Mouse (Mus musculus) liver, adult (tissue): ENCODE measurements around the gene Usp29.
"Not testable (repeated sequence)": the region's sequence is repeated elsewhere in the genome, so short reads cannot be mapped to it uniquely, and the experiment has no call there.

Experiments
- GATA4 ChIP-seq: IDR thresholded peaks from 2 replicates; pipeline ENCODE4 v1.6.1; 2014; ENCODE audit warnings: mild to moderate bottlenecking, low read length; ENCODE audit not compliant: insufficient replicate concordance

Usp29 gene

DNA sequence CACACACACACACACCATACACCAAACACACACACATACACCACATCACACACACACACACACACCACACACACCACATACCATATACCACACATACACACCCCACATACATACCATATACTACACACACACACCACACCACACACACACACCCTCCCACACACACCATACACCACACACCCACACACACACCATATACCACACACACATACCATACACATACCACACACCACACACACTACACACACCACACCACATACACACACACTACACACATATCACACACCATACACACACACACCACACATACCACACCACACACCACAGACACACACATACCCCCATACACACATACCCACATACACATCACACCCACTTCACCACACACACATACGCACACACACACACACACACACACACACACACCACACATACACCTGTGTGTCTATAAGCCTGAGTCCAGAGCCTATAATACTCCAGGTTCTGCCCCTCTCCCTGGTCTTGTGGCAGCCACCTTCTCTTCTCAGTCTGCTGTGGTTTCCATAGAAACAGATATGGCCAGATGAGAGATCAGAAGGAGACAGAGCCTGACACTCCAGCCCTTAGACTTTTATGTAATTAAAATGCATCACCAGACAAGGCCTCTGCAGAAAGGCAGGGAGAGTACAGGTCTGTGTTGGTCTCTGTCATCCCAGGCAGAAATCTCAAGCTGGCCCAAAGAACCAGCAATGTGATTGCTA, 188.9 kb downstream of the Usp29 start:
- no peak for TF ChIP-seq GATA4

DNA sequence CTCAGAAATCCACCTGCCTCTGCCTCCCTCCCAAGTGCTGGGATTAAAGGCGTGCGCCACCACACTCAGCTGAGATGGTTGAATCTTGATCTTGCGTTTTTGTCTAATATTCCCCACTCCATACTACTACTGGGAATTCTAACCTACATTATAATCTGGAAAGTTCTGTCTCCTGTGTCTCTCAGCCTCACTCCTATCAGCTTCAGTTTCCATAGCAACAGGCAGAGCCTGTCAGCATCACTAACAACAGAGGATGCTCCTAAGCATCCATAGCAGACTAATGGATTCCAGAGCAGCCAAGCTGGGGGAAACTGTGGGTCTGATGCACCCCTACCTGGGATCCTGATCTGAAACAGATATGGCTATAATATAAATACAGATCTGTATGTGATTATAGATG, 193.1 kb downstream of the Usp29 start:
- TF ChIP-seq GATA4, result no peak

DNA sequence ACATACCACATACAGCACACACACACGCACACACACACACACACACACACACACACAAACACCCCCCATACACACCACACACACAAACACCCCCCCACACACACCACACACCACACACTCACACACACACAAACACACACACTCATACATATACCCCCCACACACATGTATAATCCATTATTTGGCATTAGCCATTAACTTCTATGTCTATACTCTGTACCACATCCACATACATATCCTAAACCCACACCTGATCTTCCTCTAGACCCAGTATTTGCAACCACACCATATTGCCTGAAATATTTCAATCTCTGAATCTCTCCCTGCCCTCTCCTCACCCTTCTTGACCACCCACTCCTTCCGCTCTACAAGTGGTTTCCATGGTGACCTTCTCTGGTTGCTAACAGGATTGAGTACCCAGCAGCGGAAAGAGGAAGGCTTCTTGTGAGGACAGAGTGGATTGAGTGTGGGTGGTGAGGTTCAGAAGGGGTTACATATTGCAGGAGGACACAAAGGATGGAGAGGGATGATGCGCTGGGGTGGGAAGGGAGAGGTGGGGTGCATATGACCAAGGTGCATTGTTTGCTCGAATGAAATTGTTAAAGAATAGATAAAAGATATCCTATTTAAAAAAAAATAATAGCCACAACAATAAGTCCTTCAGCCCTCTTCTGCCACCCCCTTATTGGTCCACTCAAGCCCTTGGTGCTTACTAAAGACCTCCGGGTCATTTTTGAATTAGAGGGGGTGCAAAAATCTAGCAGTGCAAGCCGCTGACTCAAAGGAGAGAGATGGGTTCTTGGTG, 195.8 kb downstream of the Usp29 start:
- TF ChIP-seq GATA4, result no peak

DNA sequence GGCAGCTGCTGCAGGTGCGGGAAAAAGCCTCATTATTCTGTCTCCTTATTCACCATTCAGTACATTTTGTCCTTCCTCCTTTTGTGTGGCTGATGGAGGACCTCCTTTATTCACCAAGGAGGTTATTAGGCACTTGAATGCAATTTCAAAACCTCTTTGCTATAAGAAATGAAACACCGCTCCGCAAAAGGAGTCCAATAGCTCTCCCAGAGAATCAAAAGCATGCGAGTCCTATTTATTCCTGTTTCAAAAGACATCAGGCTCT, 196.3 kb downstream of the Usp29 start:
- TF ChIP-seq GATA4, result no peak

DNA sequence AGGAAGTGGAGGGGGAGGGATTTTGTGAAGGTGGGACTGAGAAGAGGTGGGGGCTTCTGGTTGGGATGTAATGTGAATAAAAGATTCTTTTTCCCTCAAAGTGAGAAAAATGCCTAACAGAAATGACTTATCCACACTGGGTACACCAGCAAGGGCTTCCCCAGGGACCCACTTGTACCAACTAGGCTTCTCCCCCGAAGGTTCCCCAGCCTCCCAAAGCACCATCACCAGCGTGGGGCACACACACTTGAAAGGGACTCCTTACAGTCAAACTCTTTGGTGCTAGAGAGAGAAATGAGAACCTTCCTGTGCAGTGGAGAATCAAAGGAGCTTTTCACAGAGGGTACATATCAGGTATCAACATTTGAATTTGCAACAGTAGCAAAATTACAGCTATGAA, 198.9 kb downstream of the Usp29 start:
- TF ChIP-seq GATA4, result no peak

DNA sequence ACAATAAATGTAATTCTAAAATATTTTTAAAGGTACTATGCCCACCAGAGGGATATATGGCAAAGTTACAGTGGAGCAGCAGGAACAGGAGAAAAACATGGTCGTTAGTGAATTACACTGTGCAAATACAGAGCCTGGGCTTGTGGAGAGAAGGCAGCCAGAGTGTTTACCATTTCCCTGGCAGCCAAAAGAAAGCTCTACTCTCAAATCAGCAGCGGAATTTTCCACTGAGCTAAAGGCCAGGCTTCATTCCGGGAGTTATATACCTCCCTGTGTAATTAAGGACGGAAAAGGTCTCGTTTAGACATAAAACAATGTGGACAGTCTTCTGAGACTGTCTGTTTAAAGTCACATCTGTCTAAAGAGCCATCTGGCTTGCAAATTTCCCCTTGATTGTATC, 204.4 kb downstream of the Usp29 start:
- TF ChIP-seq GATA4, result no peak

DNA sequence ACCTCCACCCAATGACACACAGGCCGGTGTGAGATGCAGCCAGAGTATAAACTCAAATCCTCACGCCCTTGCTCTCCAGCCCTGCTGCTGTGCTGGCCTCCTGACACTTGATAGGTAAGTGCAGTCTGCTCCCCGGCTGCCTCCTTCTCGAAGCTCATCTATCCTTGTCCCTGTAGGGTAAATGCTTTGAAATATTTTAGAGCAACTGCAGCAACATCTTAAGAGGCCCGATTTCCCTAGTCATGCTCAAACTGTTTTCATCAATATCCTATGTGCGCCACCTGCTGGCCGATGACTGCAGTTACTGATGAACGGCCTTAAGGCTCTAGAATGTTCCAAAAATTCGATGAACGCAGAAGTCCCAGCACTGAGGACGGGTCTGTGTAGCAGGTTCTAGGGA, 206.7 kb downstream of the Usp29 start:
- no peak for TF ChIP-seq GATA4

DNA sequence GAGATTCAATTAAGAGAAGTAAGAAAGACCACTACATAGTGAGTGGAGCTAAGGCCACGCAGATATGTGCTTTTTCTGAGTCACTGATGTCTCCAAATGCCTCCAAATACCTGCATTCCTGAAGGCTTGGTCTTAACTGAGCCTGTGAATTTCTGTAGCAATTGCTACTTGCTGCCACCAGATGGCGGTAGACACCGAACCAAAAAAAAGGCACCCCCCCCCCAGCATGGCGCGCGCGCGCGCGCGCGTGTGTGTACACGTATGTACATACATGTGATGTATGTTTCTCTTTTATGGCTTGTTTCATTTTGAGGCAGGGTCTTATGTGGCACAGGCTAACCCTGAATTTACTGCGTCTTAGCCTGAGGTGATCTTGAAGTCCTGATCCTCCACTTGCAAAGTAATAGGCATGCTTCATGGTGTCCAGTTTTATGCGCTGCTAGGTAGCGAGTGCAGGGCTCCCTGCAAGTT, 210.4 kb downstream of the Usp29 start:
- no peak for TF ChIP-seq GATA4

DNA sequence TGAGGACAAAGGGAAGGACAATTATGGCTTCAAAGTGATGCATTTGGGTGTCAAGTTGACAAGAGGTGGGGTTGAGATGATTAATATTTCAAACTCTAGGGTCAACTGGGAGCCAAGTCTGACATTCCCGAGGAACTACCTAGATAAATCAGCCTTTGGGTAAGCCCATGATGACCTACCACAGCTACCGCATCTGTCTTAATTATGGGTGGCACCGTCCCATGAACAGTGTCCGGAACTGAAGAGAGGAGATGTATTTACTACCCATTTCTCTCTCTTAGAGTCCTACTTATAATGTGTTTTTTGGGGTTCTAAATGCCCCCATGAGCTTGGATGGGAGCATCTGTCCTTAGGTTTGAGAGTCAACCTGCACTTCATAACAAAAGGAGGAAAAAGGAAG, 226.2 kb downstream of the Usp29 start:
- no peak for TF ChIP-seq GATA4

DNA sequence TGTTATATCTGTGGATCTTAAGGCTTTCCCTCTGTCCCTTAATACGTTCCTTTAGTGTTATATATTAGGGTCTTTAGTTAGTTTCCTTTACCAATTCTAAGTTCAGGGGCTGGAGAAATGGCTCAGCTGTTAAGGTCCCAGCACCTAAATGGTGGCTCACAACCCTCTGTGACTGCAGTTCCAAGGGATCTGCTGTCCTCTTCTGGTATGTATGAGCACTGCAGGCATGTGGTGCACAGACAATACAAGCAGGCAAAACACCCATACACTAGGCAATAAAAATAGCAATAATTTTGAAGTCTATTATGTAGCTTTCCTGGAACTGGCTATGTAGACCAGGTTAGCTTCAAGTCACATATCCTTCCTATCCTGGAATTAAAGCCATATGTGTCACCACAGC, 228.2 kb downstream of the Usp29 start:
- no peak for TF ChIP-seq GATA4

DNA sequence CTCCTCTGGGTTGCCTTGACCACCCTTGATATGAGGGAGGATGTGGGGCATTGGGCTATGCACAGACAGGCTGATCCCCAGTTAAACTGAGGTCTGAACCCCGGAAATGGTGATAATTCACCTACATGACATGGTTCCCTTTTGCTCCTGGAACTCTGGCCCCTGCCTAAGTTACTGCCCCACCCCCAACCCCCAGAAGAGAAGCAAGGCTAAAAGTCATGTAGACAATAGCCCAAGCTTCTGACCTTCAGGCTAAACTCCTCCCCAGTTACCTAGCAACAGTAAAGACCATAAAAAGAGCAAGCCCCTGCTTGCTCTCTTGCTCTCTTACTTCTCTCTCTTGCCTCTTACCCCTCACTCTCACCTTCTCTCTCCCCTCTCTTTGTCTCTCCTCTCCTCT, 243.2 kb downstream of the Usp29 start:
- TF ChIP-seq GATA4, result no peak

DNA sequence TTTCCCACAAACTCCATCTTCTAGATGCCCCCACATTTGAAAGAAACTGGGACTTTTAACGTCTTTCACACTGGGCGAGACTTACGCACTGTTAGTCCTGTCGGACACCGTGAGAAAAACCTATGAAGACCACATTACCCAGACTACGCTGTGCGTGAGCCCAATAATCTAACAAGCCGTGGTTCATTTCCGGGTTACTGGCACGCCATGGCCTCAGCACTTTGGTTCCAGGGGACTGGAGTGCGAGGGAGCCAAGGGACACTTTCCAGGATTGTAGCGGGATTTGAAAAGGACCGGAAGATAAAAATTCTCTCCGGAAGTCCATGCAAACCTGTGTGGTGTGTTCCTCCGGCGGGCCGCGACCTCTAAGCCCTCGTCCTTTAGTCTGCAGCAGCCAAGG, 246.5 kb downstream of the Usp29 start:
- no peak for TF ChIP-seq GATA4

DNA sequence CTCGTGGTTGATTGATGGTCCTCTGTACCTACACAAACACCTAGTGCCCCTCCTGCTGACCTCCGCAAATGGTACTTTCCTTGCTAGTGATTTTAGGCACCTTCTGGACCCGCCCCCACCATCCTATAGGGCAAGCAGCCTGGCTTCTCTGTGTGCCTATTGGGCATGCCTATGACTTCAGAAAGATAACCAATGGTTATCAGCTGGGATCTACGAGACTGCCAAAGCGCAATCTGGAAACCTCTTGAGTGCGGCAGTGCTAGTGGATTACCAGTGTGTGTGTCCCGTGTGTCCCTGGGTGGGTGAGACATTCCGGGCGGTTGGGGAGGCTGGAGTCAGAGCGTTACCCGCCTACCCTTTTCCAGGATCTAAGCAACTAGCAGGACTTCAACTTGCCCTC, 264.9 kb downstream of the Usp29 start, which contains the start of gene Aurkc:
Aurkc (plus strand) TSS at position 50 of the 400 bp plus-strand sequence.
- TF ChIP-seq GATA4, result not testable (repeated sequence)
